Mouse (Mus musculus) gastrocnemius, adult 2 months (tissue): ENCODE measurements around the gene Fam71e1. TPM values are rescaled to one million over a fixed set of nuclear protein-coding genes. Genes with fewer than 3 reads are reported as not detected.

Experiments used
- DNase-seq: peaks from one replicate; pipeline ENCODE4 v3.0.0; 2022
- H3K27ac ChIP-seq: fragments of 200-600 bp; 2 replicates; pipeline ENCODE4 v1.8.1; 2022; ENCODE audit warnings: mild to moderate bottlenecking
- H3K4me3 ChIP-seq: fragments of 200-600 bp; 2 replicates; pipeline ENCODE4 v1.8.1; 2022; ENCODE audit warnings: mild to moderate bottlenecking, moderate library complexity
- CTCF ChIP-seq: fragments of 200-600 bp; IDR thresholded peaks from 2 replicates; pipeline ENCODE4 v1.8.1; 2022; ENCODE audit warnings: antibody characterized with exemption, mild to moderate bottlenecking, moderate library complexity
- intact Hi-C: fragments of 180-260 bp; cut with DNase I; formaldehyde crosslinking; loops from one replicate; pipeline ENCODE4 v1.15.1; 2025
- total RNA-seq, 2 experiments: library from RNA; stranded (reverse); gene quantifications; 2 replicates each; pipeline ENCODE4 v1.2.3; 2021

Fam71e1 gene
- total RNA-seq, 2 experiments from 2014 or later = 2.4 to 5.5 TPM

DNA sequence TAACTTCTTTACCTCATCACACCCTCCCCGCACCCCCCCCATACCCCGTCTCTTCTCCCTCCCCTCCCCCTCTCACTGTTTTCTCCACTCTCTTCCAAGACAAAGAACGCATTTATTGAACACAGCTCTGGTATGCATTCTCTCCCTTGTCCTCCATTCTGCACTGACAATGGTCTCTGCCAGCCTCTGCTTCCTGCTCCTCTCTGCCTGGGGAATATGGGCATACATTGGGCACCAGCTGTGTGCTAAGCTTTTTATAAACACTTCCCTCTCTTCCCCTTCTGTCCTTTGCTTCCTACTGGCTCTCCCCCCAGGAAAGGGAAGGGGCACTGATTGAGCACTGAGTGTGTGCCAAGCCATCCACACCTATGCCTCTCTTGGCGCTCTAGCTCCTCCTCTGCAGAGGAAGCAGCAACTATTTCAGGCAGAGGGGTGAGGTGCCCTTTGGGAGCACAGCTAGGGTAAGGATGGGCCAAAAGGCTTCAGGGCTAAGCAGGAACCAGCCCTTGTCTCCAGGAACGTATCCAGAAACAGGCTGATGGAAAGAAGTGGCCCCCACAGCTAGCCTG, 21.3 kb upstream of the Fam71e1 start:
- Histone ChIP-seq H3K4me3 (no peak overlapping the region), H3K27ac (peak overlapping the region; percentile 90)
- no peak for DNase-seq
- no peak for TF ChIP-seq CTCF
- intact Hi-C loops = no loop called here

DNA sequence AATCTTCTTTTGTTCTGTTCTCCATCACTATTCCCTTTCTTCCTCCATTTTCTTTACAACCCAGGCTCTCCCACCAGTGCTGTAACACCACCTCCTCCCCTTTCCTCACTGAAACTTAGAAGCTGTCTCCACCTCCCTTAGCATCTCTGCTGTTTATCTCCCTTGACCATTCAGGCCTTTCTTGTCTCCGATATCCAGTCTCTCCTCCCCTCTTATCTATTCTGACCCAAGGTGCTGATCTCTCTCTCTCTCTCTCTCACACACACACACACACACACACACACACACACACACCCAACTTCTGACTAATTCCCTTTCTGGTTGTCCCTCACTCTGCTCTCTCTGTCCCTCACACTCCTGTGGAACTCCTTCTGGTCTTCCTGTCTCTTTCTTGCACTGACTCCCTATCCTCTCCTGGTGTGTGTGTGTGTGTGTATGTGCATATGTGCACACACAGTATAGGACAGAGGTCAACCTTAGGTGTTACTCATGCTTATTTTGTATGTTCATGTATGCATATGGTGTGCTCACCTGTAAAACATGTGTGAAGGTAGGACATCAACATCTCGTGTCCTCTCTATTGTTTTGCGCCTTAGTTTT, 13.4 kb upstream of the Fam71e1 start:
- no peak for TF ChIP-seq CTCF
- H3K27ac ChIP-seq = no peak overlapping the region
- intact Hi-C loops = no loop called here
- peak; percentile 2 for DNase-seq
- H3K4me3 ChIP-seq = peak overlapping the region; percentile 38

DNA sequence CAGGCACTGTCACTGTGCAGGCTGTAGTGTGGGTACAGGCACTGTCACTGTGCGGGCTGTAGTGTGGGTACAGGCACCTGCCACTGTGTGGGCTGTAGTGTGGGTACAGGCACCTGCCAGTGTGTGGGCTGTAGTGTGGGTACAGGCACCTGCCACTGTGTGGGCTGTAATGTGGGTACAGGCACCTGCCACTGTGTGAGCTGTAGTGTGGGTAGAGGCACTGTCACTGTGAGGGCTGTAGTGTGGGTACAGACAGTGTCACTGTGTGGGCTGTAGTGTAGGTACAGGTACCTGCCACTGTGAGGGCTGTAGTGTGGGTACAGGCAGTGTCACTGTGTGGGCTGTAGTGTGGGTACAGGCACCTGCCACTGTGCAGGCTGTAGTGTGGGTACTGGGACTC, 12.3 kb upstream of the Fam71e1 start:
- DNase-seq = peak; percentile 7
- Histone ChIP-seq H3K27ac (no peak overlapping the region), H3K4me3 (no peak overlapping the region)
- TF ChIP-seq CTCF = no peak
- intact Hi-C loops = loop anchor here (2.0 kb wide), 1 partner anchor 85 kb away; no protein-coding TSS in a partner anchor

DNA sequence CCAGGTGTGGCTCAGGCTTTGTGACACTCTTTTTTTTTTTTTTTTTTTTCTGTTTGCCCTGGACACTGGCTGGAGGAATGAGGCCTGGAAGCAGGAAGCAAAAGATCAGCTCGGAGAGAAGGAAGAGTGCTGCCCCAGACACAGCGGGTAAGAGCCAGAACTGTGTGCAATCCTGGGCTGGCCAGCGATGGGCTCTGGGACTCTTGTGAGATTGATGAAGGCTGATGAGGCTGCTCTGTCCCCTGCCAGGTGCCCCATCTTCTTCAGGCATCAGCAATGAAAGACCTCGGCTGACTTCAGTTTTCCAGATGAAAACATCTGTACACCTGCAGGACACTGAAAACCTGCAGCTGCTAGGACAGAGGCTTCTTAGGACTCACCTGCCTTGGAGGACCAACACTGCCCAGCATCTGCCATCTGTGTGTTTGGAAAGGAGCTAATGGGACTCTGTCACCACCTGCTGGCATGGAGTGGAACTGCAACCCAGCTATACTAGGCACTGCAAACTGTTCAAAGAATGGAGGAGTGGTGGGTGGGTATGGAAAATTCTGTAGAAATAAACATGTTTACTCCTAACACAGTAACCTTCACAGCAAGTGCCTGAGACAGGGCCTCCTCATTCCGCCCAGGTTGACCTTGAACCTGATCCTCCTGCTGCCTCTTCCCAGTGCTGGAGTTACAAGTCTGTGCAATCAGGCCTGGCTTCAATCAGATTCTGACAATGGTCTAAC, 11.4 kb upstream of the Fam71e1 start:
- H3K27ac ChIP-seq = no peak overlapping the region
- peak; percentile 73 for DNase-seq

DNA sequence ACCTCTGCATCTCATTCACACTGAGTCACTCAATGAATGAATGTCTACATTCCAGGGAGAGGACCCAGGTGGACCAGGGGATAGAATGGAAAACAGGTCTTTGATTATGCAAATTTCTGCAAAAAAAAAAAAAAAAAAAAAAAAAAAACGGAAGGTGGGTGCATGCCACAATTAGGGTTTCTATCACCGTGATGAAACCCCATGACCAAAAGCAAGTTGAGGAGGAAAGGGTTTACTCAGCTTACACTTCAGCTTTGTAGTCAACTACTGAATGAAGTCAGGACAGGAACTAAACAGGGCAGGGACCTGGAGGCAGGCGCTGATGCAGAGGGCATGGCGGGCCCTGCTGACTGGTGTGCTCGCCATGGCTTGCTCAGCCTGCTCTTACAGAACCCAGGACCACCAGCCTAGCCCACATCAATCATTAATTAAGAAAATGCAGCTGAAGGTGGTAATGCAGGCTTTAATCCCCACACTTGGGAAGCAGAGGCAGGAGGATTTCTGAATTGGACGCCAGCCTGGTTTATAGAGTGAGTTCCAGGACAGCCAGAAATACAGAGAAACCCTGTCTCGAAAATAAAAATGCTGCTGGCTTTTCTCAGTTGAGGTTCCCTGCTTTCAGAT, 10.7 kb upstream of the Fam71e1 start:
- no peak for DNase-seq
- intact Hi-C loops = loop anchor here (1.0 to 5.0 kb wide), 3 partner anchors 38 to 223 kb away; partner anchors contain the start of gene Gm15517
- no peak for TF ChIP-seq CTCF
- Histone ChIP-seq H3K4me3 (no peak overlapping the region), H3K27ac (no peak overlapping the region)

More for the DNA sequence above, 11.4 kb upstream of the Fam71e1 start:
- TF ChIP-seq CTCF = peak; percentile 98
- no peak overlapping the region for H3K4me3 ChIP-seq
- intact Hi-C loops = loop anchor here (1.0 to 5.0 kb wide), 3 partner anchors 38 to 223 kb away; partner anchors contain the start of gene Gm15517

DNA sequence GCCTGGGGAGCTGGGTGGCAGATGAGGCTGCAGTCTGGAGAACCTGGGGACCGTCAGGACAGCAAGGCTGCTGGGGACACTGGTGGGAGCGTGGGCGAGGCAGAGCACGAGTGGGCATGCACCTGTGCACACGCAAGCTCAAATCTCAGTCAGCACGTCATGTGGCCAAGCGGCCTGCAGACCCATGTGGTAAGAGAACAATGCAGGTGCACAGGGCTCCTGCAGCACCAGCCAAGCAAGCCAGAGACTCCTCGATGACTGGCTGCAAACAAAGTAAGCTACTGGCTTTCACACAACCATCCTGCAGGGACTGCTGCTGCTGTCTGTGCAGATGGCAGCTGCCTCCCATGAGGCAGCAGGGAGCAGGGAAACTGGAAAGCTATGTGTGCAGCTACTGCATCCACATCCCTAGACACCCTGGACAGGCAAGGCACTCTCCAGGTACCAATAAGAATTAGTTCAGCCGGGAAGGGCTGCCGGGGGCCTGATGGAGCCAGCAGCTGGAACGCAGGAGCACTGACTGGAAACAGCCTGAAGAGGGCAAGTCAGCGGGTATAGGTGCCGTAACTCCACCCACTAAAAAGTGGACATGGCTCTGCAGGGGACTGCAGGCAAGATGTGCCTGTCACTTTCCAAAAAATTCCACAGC, 9.3 kb upstream of the Fam71e1 start:
- H3K27ac ChIP-seq = no peak overlapping the region
- intact Hi-C loops = loop anchor here (5.0 kb wide), 1 partner anchor 225 kb away; the partner anchor contains the start of gene Gm15517
- no peak for TF ChIP-seq CTCF

DNA sequence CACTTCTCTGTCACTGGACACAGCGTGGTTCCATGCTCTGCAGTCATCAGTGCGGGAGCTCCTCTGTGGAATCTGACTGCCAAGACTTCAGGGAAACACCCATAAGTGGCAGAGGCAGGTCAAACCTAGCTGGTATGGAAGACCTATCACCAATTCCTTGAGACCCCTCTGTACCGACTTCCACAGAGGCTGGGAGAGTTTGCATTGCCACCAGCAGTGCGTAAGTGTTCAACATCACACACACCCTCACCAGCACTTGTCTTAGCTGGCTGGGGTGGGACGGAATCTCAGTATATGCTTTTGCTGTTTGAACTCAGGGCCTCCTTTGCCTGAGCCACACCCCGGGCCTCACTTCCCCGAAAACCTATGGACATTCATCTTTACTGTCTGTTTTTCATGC, 8.4 kb upstream of the Fam71e1 start:
- no peak for DNase-seq
- Histone ChIP-seq H3K4me3 (no peak overlapping the region), H3K27ac (no peak overlapping the region)
- intact Hi-C loops = loop anchor here (5.0 kb wide), 1 partner anchor 226 kb away; the partner anchor contains the start of gene Gm15517
- TF ChIP-seq CTCF = no peak

More for the DNA sequence above, 9.3 kb upstream of the Fam71e1 start:
- peak; percentile 17 for DNase-seq
- H3K4me3 ChIP-seq = no peak overlapping the region

DNA sequence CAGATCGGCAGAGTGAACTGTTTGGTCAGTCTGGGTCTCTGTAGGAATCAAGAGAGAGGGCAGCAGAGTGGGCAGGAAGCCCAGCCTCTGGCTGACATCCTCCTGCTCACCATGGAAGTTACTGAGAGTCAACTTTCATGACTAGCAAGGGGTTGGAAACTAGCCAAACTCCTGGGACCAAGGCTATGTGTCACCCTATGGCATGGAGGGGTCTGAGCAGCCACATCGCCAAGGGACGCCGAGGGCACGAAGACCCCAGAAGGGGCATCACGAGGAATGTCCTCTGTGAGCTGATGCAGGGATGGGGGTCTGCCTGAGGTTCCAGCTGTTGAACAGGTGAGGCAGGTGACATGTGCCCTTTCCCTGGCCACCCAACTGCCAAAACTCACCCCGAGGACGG, 7.8 kb upstream of the Fam71e1 start:
- Histone ChIP-seq H3K27ac (no peak overlapping the region), H3K4me3 (no peak overlapping the region)
- intact Hi-C loops = loop anchor here (5.0 kb wide), 1 partner anchor 226 kb away; the partner anchor contains the start of gene Gm15517
- no peak for TF ChIP-seq CTCF
- peak; percentile 17 for DNase-seq

DNA sequence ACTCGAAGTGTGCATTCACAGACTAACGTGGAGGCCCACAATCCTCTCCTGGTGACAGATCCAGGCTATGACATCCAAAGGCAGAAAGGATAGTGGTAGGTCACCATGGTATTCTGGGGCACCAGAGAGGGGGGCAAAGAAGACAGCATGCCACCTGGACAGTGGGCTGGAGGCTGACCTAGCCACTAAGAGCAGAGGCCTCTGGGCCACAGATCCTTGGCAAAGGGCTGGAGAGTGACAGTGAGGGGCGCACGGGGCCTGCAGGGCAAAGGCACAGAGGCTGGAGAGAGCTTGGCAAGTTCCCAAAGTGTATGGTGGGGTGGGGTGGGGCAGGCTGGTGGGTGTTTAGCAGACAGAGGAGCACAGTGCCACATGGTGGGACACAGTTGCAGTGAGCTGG, 6.1 kb upstream of the Fam71e1 start:
- intact Hi-C loops = no loop called here
- no peak for DNase-seq
- Histone ChIP-seq H3K27ac (no peak overlapping the region), H3K4me3 (no peak overlapping the region)
- TF ChIP-seq CTCF = no peak

DNA sequence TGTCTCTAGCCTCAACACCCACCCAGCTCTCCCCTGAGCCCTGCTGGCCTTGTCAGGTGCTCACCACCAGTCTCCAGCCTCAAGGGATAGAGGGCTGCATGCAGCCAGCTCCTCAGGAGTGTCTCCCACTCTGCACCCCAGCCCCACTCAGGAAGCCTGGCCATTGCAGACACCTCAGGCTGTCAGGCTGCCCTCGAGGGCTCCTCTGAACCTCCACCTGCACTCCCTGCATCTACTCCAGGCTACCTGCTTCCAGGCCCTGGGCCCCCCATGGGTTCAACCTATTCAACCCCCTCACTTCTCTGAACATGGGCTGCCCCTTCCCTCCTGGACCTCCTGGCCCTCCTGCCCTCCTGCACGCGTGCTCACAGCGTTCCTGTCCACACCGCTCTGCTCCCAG, 5.0 kb upstream of the Fam71e1 start:
- intact Hi-C loops = no loop called here
- H3K27ac ChIP-seq = no peak overlapping the region
- TF ChIP-seq CTCF = no peak
- DNase-seq = no peak
- H3K4me3 ChIP-seq = no peak overlapping the region

DNA sequence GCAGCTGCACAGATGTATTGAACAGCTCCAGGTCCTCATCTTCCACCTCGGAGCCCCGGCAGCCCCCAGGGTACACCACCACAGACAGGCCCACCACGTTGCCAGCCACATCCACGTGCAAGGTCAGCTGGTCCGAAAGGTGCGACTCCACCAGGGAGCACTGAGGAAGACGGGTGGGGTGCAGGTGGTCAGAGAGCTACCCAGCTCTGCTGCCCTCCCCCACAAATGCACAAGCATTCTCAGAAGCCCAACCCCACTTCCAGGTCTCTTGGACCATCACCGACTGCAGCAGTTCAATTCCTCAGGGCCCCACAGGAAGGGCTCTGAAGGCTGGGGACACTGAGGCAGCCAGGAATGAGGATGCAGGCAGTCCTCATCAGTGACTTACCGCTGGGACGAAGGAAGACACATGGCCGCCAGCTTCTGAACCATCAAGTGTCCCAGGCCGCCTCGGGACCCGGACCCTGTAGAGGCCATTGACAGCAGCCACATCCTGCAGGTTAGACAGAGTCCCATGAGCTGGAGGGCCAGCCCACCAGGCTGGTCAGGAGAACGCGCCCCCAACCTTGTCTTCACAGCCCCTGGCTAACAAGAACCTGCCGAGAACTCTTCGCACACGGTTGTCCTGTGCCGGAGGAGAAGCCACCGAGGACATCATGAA, 4.1 kb upstream of the Fam71e1 start:
- no peak for TF ChIP-seq CTCF
- Histone ChIP-seq H3K4me3 (no peak overlapping the region), H3K27ac (no peak overlapping the region)
- DNase-seq = no peak
- intact Hi-C loops = no loop called here

DNA sequence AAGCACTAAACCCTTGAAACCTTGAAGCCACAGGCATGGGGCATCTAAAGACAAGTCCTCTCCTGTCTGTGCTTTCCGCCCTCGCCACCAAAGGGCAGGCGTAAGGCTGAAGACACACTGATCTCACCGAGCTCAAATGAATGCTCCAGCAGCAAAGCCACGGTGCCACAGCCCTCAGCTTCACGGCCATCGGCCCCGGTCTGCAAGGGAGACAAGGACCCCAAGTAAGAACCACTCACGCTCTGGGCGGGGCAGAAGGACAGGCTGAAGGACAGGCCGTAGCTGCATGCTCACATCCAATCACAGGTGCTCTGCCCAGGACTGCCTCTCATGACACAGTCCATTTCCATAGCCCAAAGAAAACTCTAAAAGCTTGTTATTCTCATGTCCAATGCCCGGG, 1.7 kb upstream of the Fam71e1 start:
- TF ChIP-seq CTCF = no peak
- Histone ChIP-seq H3K27ac (no peak overlapping the region), H3K4me3 (no peak overlapping the region)
- no peak for DNase-seq
- intact Hi-C loops = no loop called here
